Mouse (Mus musculus): ENCODE data around the gene Cyb5b.

GRCm38 (mm10) chr8:107136003-107136612 lies 14.3 kb upstream of the Cyb5b start:
- no peak for TF ChIP-seq CTCF (IDR thresholded peaks at IDR 0.05; ENCODE audit: insufficient read depth, low read depth, low read length)
- TF ChIP-seq POLR2A (IDR thresholded peaks at IDR 0.05; ENCODE audit: insufficient read depth, low read depth, low read length): no peak

All from olfactory bulb, adult 2 months (tissue).